Mouse (Mus musculus): ENCODE measurements at regions not wholly inside any gene's neighbourhood (a gene's known extent, or its start where the extent isn't known, plus 50 kb on each side); places are given as distances from the start of the nearest gene placed in this dataset.

DNA sequence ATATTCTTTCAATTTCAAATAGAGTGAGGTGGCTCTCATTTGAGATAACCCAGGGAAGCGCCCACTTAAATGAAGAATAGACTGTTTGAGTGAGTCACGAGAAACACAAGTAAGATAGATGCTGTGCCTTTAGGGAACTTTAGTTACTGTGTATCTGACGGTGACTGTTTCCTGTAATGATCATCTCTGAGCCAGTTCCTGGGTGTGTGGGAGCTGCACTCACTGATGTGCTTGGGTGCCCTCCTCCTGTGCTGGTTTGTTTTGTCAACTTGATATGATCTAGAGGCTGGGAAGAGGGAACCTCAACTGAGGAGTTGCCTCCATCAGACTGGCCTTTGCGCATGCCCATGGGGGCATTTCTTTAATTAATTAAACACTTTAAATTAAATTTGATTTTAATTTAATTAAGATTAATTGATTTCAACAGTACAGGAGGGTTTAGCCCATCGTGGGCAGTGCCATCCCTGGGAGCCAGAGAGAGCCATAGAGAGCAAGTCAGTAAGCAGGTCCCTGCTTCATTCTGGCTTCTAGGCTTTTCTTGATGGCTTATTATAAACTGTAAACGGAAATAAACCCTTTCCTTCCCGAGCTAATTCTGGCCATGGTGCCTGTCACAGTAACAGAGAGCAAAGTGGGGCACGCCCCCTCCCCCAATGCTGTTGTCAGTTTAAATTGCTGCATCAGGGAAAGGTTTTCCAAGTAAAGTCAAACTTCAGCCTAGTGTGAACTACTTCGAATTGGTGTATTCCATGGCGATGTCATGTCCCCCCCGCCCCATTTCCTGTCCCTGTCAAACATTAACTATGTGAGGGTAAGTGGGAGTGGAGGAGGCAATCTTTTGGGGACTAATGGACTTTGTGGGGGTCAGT lies 202.9 kb upstream of the Id2 start:
- DNase-seq (ENCODE audit: low spot score), result no peak

DNA sequence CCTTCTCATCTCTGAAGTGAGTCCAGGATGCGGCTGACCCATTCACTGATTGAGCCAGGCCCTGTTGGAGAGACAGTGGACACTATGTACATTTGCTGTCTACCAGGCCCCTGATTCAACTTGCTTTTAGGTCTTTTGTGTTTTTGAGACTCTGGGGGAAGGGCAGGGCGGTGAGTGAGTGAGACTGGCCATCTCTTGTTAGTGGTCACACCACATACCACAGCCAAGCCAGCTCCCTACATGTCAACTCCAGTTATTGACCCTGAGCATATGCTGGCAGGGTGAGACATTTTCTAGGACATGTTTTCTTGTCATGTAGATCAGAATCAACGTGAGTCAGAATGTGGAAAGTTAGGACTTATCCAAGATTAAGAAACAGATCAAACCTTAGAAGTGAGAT lies 201.8 kb upstream of the Id2 start:
- DNase-seq (ENCODE audit: low spot score), result no peak

DNA sequence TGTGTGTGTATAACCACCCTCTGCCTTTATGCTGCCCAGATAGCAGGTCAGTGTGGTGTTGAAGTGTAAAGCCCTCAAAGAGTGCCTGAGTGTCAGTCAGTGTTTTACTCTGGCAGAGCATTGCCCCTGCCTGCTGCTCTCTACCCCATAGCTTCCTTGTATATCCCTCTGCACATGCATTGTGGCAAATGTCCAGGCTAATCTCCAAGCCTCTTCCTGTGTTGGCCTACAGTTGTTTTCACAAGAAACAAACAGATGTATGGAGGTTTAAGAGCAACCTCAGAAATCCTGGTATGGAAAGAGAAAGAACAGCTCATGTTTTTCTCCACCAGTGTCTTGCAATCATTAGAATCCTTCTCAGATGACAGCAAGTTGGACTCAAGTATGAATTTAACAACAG lies 201.0 kb upstream of the Id2 start:
- no peak for DNase-seq (ENCODE audit: low spot score)

DNA sequence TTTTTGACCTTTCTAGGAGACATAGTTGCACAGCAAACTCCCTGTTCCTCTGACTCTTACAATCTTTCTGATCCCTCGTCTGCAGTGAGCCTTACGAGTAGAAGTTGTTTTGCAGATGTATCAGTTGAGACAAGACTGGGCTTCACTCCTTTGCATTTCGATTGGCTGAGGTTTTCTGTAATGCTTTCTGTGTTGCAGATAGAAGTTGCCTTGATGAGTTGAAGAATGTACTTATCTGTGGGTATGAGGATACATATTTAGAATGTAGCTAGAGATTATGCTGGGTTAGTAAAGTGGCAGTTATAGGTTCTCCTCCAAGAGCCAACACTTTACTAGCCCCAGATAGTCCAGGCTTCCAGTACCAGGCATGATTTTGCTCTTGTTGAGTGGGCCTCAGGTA lies 199.7 kb upstream of the Id2 start:
- DNase-seq (ENCODE audit: low spot score), result no peak

DNA sequence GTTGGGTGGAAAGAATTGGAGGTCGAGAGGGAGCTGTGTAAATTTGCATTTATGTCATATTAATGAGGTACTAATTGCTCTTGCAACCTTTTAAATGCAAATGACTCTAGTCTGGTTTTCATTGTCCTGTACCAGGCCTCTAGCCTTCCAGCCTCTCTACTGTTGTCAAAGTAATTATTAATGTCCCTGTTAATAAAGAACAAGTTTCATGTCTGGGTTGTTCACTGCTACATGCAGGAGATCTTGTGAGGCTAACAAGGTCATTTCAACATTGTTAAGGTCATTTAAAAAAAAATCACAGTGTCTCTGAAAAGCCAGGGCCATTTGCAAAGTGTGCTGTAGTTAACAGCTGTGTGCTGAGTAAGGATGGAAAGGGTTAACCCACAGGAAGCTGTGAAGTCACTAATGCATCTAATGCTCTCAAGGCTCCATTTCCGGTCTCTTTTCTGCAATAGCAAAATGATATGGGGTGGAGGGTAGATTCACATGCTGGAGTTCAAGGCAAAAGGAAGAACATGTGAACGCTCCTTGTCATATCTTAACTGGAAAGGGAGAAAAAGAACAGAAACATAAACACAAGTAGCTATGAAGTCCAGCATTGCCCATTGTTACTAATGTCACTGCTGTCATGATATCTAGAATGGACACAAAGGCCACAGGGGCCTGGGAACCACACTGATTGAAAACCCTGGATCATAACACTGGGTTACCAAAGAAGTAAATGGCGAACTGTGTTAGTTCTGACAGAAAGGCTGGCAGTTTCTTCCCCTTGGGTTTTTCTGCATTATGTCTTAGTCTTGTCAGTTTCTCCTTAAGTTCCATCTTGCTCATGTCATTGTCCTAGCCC lies 197.5 kb upstream of the Id2 start:
- DNase-seq (ENCODE audit: low spot score), result no peak

DNA sequence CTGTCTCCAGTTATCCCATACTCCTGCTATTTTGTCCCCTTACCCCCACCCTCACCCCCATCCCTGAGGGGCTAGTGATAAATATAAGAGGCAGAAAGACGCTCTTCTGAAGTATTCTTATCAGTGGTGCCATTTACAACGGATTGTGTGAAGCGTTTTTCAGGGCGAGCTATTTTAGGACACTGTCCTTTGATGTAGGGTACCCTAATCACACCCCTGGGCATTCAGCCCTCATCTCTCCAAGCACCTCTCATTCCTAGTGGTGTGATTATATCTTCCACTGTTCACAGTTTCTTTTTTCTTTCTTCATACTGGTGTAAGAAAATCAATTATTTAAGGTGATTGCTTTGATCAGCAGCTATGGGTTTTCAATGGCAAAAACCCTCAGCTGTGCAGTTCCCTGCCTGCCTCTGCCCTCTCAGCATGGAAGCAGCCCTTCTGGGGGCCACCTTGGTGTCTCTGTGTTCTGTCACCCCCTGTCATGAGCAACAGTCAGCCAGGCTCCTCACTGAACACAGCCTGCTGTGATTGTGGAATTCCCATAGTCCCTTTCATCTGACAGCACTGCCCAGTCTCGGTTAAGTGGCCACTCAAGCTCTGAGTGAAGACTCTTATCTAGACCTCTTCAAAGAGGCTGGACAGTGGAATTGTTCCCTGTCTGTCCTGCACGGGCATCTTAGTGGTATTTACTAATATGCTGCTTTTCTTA lies 196.7 kb upstream of the Id2 start:
- peak; percentile 53 for DNase-seq (ENCODE audit: low spot score)

DNA sequence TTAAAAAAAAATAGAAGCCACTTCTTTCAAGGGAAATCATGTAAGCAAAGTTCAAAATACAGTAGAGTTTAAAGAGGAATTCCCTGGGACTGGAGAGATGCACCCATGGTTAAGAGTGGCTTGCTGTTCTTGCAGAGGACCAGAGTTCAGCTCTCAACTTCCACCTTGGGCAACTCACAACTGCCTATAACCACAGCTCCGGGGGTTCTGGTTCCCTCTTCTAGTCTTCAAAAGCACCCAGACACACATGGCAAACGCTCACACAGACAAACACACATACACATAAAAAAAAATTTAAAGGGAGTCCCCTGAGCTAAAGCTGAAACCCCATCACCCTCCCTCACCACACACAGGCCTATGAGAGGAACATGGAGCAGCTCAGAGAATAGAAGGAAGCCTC lies 192.4 kb upstream of the Id2 start:
- no peak for DNase-seq (ENCODE audit: low spot score)

DNA sequence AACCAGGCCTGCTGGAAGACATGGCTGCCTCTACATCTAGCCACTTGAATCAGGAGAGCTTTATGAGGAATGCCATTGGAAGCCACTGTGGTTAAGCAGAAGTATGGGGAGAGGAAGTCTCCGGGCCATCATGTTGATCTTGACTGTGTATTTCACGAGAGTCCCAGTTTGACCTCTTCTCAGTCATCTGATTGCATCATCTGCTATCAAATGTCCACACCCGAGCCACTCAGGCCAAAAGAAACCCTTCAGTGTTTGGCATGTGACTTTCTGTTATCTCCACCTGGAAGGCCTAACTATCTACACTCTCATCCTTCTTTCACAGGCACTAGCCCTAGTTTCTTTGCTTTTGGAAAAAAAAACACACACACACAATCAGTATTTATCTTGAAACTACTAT lies 186.9 kb upstream of the Id2 start:
- peak; percentile 38 for DNase-seq (ENCODE audit: low spot score)

DNA sequence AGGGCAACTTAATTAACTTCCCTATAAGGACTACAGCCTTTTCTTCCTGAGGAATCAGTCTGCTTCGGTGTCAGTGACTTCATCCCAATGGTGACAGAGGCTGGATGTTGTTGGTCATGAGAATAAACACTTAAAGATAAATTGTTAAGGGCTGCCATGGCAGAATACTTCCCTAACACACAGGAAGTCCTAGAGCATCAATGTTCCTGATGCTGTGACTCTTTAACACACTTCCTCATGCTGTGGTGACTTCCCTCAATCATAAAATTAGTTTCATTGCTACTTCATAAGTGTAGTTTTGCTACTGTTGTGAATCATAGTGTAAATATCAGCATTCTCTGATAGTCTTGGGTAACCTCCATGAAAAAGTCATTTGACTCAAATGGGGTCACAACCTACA lies 184.5 kb upstream of the Id2 start:
- DNase-seq (ENCODE audit: low spot score), result no peak

DNA sequence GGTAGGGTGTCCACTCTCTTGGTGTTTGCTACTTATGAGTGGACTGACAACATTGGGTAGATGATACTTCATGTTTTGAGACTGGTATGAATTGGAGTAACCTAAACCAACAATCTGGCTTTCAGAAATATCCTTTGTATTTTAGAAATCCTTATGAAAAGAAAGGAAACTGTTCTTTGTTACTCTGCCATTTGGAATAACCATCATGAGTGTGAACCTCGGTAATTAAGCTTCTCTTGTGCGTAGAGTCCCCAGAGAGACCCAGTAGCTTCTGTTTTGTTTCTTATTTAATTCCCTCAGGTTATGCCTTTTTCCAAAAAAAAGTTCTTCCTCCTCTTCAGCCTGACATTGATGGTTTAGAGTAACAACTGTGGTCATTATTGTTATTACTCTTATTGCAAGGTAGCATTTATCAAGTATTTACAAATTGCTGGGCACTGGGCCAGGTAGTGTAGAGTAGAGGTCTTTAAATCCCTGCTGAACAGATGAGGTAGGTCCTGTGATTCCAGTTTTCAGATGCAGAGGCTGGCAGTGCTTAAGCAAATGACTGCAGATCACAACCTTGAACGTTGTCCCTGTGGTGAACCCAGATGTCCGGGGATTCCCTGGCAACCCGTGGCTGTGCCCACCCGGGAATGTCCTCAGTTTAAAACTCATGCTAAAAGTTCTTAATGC lies 176.8 kb upstream of the Id2 start:
- DNase-seq (ENCODE audit: low spot score), result no peak

DNA sequence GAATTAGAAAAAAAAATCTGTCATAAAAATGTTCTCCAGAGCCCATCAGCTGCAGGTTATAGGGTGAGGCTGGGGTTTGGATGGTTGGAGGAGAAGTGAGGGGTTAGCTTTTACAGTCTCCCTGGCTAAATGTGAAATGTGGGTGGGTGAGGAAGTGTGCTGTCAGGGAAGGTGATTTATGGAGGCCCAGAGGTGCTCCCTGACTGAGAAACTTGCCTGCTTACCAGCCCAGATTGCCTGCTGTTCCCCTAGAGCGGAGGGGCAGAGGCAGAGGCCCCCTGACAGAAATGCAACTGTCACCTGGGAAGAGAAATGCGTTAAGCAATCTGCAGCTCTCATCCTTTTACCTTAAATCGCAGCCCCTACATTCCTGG lies 175.8 kb upstream of the Id2 start:
- DNase-seq (ENCODE audit: low spot score), result no peak

DNA sequence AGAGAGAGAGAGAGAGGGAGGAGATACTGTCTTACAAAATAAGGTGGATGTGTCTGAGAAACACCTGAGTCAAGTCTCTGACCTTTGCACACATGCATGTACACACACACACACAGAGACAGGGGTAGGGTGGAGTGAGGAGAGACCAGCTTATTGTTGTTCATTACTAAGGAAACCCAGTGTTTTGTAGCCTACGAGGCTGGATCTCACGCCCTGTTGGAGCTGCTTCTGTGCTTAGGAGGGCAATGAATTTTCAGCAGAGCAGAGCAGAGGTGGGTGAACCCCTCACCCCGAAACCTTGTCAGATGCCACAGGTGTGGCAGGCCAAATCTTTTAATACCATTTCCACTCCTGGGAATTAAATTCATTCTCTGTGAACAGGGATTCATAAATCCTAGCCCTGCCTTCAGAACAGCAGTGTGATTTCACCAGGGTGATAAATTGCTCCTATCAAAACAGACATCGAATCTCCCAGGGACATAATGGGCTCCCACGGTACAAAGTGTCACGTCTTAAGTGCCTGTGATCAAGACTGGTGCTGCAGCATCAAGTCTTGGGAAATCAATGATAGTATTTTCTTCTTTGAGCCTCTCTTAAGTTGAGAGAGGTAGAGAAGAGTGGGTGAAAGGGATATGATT lies 175.3 kb upstream of the Id2 start:
- DNase-seq (ENCODE audit: low spot score), result no peak

DNA sequence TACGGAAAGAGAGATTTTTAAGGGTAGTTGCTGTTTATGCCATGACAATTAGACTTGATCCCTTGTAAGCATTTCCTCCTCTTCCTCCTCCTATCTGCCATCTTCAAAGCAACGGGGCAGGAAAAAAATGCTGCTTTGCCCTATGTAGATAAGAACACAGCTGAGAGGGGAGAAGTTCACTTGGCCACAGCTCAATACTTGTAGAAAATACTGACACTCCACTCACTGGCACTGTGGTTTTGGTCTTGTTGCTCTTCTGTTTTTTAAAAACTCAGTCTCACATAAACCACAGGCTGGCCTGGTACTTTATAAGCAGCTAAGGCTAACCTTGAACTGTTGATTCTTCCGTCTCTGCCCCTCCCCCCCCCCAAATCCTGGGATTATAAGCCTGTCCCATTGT lies 172.9 kb upstream of the Id2 start:
- DNase-seq (ENCODE audit: low spot score), result no peak

DNA sequence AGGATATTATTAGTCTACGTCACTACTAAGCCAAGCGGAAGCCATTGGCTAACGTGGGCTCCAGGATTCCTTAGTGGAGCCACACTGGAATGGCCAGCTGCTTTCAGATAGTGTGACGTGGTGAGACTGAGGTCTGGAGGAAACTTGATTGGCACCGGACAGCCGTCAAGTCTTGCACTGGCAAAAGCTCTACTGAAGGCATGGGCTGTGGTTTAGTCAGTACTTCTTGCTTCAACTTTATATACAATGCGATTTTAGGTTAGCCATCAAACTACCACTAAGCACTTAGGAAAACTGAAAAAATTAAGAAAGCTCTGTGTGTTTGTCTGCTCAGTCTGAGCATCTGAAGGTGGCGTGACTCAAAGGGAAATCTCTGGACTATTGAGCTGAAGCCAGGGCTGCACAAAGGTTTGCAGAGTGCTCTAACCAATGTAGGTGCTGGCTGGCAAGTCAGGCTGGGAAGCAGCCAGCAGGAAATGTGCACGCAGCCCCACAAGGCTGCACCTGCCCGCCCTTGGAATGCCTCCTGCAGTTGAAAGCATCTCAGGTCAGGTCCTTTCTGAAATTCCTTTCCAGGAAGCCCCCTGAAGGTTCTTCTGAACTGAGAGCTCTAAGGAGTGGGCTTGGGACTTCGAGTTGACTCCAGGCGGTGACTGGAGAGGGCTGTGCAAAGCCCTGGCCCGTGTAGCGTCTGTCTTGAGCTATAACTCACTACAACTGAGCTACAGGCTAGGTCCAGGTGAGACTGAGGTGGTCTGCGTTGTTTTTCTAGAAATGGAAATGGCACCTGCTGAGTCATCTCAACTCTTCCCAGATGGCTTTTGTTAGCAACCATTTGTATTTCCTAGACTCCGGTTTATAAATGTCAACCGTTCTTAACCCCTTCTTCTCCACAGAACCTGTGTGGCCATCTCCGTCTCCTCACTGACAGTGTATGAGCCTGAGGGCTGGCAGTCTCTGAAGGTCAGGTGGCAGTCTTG lies 172.2 kb upstream of the Id2 start:
- DNase-seq (ENCODE audit: low spot score), result peak; percentile 35

DNA sequence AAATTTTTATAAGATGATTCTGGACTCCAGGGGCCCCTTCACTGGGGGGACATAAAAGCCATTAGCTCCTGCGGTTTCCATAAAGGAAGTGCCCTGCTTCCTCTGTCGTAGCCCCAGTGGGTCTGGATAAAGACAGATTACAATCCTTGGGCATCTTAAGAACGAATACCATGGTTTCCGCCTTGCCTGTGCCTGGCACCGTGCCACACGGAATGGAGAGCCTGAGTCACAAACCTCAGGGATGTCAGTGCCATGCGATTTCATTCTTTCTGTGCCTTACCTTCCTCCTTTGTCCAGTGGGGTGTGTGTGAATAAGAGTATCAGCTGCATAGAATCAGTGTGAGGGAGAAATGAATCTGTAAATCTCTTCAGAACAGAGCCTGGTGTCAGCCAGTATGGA lies 171.4 kb upstream of the Id2 start:
- DNase-seq (ENCODE audit: low spot score), result no peak

DNA sequence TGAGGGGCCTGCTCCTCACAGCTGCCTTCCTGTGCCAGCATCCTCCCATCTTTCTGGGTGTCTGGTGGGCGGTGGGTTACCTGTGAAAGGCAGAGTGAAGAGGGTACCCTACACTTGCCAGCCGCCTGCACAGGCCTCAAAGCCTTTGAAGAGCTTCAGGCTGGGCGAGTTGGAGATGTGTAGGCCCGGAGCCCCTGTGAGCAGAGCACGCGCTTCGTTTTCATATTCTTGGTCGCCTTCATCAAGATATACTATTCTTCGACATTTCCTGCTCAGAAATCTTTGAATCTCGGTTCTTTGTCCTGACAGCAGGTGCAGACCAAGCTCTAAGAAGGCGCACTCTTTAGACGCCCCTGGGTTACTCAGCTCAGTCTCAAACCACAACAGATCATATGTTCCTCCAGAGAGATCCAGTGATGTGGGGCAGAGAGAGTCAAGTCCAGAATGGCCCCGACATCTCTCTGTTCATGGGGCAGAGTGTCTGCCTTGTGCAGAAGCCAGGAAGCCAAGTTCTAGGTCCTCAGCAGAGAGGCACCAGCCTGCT lies 170.7 kb upstream of the Id2 start:
- no peak for DNase-seq (ENCODE audit: low spot score)

DNA sequence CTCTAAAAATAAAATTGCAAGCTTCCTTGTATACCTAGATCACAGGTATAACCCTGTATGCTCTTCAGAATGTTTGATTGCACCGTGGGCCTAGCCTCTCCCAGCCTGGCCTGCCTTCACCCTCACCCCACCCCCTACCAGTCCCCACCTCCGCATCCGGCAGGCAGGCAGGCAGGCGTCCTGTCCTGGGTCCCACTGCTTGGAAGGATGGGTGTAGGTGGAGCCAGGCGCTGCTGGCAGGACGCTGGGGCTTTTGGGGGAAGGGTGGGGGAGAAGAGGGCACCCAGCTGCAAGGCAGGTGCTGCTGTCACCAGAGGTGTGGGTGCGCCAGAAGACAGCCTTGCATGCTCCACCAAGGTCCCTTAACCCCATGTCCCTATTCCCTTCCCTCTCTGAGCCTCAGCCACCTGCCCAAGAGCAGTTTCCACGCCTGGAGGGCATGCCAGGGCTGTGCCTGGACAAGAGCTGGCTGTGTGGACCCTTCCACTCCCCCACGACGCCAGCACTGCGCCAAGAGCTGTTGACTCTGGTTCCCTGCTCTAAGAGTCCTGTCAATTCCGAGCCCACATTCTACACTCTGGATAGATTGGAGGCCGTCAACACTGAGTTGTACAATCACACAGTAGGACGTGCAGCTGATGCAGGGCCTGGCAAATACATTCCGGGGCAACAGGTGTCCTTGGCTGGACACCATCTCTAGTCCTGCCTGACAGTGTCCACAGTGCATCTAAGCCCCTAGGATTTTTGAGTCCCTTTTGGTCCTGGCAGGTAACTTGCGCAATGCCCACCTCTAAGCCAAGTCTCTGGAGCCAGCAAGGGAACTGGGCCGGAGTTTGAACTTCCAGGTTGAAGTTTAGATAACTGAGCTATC lies 170.0 kb upstream of the Id2 start:
- no peak for DNase-seq (ENCODE audit: low spot score)

DNA sequence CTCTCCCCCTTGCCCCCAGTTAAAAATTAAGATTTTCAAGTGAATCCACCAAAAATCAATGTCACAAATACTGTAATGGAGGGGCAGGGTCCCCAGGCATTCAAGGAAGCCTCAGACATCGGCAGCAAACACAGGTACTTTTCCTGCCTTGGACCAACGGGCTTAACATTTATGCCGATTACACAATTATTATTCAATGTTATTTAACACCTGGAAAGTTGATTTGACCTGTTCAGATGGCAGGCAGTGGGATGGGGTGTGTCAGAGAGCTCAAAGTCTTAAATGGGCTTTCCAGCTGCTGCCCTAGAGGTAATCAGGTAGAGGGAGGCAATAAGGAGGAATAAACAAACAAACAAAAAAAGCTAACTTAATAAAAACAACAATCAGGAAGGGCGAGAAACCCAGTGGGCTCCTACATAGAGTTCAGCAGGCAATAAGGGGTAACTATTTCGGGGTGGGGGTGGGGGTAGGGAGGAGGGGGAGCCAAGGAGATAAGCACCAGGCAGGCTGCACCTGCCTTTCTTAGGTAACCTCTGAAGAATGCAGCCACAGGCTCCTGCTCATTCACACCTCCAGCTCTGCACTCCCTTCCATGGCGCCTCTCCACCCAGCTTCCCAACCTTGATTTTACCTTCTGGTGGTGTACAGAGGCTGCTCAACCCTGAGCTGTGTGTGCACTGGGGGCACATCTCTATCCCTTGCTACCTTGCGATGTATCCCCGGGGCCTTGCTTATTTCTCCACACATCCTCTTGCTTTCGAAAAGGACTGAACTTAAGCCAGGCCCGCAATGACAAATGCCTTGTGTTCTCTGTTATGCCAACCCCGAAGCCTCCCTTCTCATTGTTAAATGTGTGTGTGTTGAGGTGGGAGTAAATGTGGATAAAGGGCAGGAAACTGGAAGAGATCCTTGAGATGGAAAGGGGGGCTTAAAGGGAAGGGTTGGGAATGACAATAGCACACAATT lies 168.9 kb upstream of the Id2 start:
- DNase-seq (ENCODE audit: low spot score), result no peak

Data from lung, postnatal 25 days (tissue).